Mouse (Mus musculus): ENCODE measurements at regions not wholly inside any gene's neighbourhood (a gene's known extent, or its start where the extent isn't known, plus 50 kb on each side); places are given as distances from the start of the nearest gene placed in this dataset.

DNA sequence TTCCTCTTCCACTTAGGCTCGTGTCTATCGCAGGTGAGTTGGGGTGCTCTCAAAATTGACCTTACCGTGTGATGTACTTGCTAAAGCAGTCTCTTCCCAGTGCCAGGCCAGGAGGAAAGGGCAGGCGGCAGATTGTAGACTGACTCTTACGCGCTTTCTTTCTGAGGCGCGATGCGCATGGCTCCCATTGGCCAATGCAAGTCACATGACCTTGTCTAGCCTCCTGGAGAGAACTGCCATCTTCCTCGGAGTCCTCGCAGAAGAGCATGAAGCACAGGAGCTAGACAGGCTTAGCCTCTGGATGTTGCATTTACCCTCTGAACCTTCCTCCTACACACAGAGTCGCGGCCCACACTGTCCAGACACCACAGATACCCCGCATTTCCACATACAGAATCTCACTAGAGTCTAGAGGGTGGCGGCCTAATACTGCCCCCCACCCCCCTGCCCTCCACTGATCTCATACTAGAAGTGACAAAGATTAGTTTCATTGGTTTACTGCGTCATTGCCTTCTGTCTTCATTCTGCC, 132.9 kb upstream of the Mphosph6 start:
- no peak for ATAC-seq
- H3K4me1 ChIP-seq (ENCODE audit: control insufficient read depth, insufficient read depth, low read length): no peaks in the 10 kb centered on the region
- H3K36me3 ChIP-seq (ENCODE audit: control insufficient read depth, insufficient read depth, low read length): no peaks in the 10 kb centered on the region
- no peak overlapping the region for H3K27ac ChIP-seq (ENCODE audit: low read length)
- H3K4me2 ChIP-seq (ENCODE audit: low read depth, low read length): no peak overlapping the region
- H3K27me3 ChIP-seq (replicated peaks; ENCODE audit: control insufficient read depth, insufficient read depth, low read length): no peaks in the 10 kb centered on the region
- no peak overlapping the region for H3K9ac ChIP-seq (ENCODE audit: low read depth, low read length)
- H3K9me3 ChIP-seq (ENCODE audit: control insufficient read depth, low read length): no peaks in the 10 kb centered on the region
- H3K4me3 ChIP-seq (ENCODE audit: low read length): no peak overlapping the region
- 93% methylated on average over 16 of the region's 16 CpGs for WGBS

DNA sequence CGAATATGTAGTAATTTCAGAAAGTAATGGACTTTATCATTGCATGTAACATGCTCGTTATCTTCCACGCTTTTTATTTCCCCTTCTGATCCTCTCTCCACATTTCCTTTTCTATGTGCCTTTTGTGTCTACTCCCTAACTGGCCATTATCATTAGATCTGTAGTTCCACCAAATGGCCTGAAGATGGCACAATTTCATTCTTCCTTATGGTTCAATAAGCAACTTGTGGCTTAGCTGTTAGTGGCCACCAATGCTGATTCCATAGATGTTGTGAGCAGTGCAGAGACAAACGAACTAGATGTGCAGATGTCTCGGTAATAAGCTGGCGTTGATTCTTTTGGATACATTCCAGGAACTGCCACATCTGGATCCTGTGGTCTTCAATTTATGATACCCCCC, 128.9 kb upstream of the Mphosph6 start:
- 60% methylated on average over 6 of the region's 6 CpGs for WGBS
- H3K27ac ChIP-seq (ENCODE audit: low read length): no peak overlapping the region
- no peak overlapping the region for H3K9ac ChIP-seq (ENCODE audit: low read depth, low read length)
- no peaks in the 10 kb centered on the region for H3K27me3 ChIP-seq (replicated peaks; ENCODE audit: control insufficient read depth, insufficient read depth, low read length)
- no peaks in the 10 kb centered on the region for H3K36me3 ChIP-seq (ENCODE audit: control insufficient read depth, insufficient read depth, low read length)
- H3K4me2 ChIP-seq (ENCODE audit: low read depth, low read length): no peak overlapping the region
- H3K4me3 ChIP-seq (ENCODE audit: low read length): no peak overlapping the region
- H3K4me1 ChIP-seq (ENCODE audit: control insufficient read depth, insufficient read depth, low read length): no peaks in the 10 kb centered on the region
- ATAC-seq: no peak
- H3K9me3 ChIP-seq (ENCODE audit: control insufficient read depth, low read length): no peaks in the 10 kb centered on the region

DNA sequence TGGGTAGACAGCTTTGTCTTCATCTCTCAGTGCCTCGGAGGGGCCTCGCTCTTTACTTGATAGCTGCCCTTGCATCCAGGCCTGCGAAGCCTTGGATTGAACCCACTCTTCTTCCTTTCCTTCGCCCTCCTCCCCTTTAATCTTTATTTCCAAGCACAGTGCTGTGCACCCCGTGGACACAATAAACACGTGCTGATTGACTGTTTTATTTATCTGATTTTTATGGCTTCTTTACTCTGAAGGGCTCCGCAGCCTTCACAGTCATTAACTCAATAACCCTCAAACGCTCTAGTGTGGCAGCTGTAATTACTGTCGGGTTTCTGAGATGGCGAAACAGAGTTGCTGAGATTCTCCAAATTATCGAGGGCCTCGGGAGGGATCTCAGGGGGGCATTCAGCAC, 127.9 kb upstream of the Mphosph6 start:
- no peaks in the 10 kb centered on the region for H3K4me1 ChIP-seq (ENCODE audit: control insufficient read depth, insufficient read depth, low read length)
- no peak overlapping the region for H3K4me2 ChIP-seq (ENCODE audit: low read depth, low read length)
- no peak overlapping the region for H3K9ac ChIP-seq (ENCODE audit: low read depth, low read length)
- H3K27me3 ChIP-seq (replicated peaks; ENCODE audit: control insufficient read depth, insufficient read depth, low read length): no peaks in the 10 kb centered on the region
- no peak overlapping the region for H3K4me3 ChIP-seq (ENCODE audit: low read length)
- ATAC-seq: no peak
- H3K9me3 ChIP-seq (ENCODE audit: control insufficient read depth, low read length): no peaks in the 10 kb centered on the region
- 40% methylated on average over 12 of the region's 12 CpGs for WGBS
- no peak overlapping the region for H3K27ac ChIP-seq (ENCODE audit: low read length)
- no peaks in the 10 kb centered on the region for H3K36me3 ChIP-seq (ENCODE audit: control insufficient read depth, insufficient read depth, low read length)

GRCm38 (mm10) chr8:117923296-117923695, 121.6 kb upstream of the Mphosph6 start:
- no peak overlapping the region for H3K4me3 ChIP-seq (ENCODE audit: low read length)
- H3K27ac ChIP-seq (ENCODE audit: low read length): no peak overlapping the region
- no peak overlapping the region for H3K9ac ChIP-seq (ENCODE audit: low read depth, low read length)
- ATAC-seq: no peak
- no peaks in the 10 kb centered on the region for H3K36me3 ChIP-seq (ENCODE audit: control insufficient read depth, insufficient read depth, low read length)
- WGBS: 73% methylated on average over 6 of the region's 6 CpGs
- no peak overlapping the region for H3K4me2 ChIP-seq (ENCODE audit: low read depth, low read length)
- H3K27me3 ChIP-seq (replicated peaks; ENCODE audit: control insufficient read depth, insufficient read depth, low read length): no peaks in the 10 kb centered on the region
- no peaks in the 10 kb centered on the region for H3K9me3 ChIP-seq (ENCODE audit: control insufficient read depth, low read length)
- H3K4me1 ChIP-seq (ENCODE audit: control insufficient read depth, insufficient read depth, low read length): no peaks in the 10 kb centered on the region

- no peaks in the 10 kb centered on the region for H3K36me3 ChIP-seq (ENCODE audit: control insufficient read depth, insufficient read depth, low read length)
- H3K9ac ChIP-seq (ENCODE audit: low read depth, low read length): no peak overlapping the region
- H3K27ac ChIP-seq (ENCODE audit: low read length): no peak overlapping the region
- H3K4me3 ChIP-seq (ENCODE audit: low read length): no peak overlapping the region
- 46% methylated on average over 8 of the region's 8 CpGs for WGBS
- H3K4me1 ChIP-seq (ENCODE audit: control insufficient read depth, insufficient read depth, low read length): 0 out of 2 replicates have a peak, but pooled peaks cover 3% of the 10 kb centered on the region
- no peaks in the 10 kb centered on the region for H3K9me3 ChIP-seq (ENCODE audit: control insufficient read depth, low read length)
- no peak overlapping the region for H3K4me2 ChIP-seq (ENCODE audit: low read depth, low read length)
- no peaks in the 10 kb centered on the region for H3K27me3 ChIP-seq (replicated peaks; ENCODE audit: control insufficient read depth, insufficient read depth, low read length)
- no peak for ATAC-seq
Measured at GRCm38 (mm10) chr8:117903052-117903451, 101.3 kb upstream of the Mphosph6 start.

GRCm38 (mm10) chr8:117899892-117900291, 98.1 kb upstream of the Mphosph6 start:
- peak; percentile 94 for ATAC-seq
- no peak overlapping the region for H3K9ac ChIP-seq (ENCODE audit: low read depth, low read length)
- H3K27me3 ChIP-seq (replicated peaks; ENCODE audit: control insufficient read depth, insufficient read depth, low read length): no peaks in the 10 kb centered on the region
- H3K4me2 ChIP-seq (ENCODE audit: low read depth, low read length): no peak overlapping the region
- H3K27ac ChIP-seq (ENCODE audit: low read length): no peak overlapping the region
- no peaks in the 10 kb centered on the region for H3K9me3 ChIP-seq (ENCODE audit: control insufficient read depth, low read length)
- 0 out of 2 replicates have a peak, but pooled peaks cover 3% of the 10 kb centered on the region for H3K4me1 ChIP-seq (ENCODE audit: control insufficient read depth, insufficient read depth, low read length)
- H3K4me3 ChIP-seq (ENCODE audit: low read length): no peak overlapping the region
- H3K36me3 ChIP-seq (ENCODE audit: control insufficient read depth, insufficient read depth, low read length): no peaks in the 10 kb centered on the region

DNA sequence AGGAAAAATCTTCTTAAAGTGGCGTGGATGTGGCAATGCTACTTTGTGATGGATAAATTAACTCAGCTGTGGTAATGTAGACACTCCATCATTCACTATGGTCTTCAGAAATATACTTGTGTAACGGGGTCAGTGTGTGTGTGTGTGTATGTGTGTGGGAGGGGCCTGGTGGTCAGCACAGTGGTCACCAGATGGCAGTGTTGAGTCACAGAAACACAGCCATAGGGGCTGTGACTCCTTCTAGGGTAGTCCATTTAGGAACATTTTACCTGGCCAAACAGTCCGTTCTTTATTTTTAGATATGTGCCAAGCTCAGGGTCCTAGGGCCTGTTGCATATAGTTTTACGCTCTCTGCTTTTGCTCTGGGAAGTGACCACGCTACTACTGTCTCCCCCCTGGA, 96.3 kb upstream of the Mphosph6 start:
- H3K27me3 ChIP-seq (replicated peaks; ENCODE audit: control insufficient read depth, insufficient read depth, low read length): no peaks in the 10 kb centered on the region
- peak; percentile 41; the same call in 1 of the 2 replicates for ATAC-seq
- H3K4me2 ChIP-seq (ENCODE audit: low read depth, low read length): no peak overlapping the region
- WGBS: 73% methylated on average over 5 of the region's 5 CpGs
- 0 out of 2 replicates have a peak, but pooled peaks cover 3% of the 10 kb centered on the region for H3K4me1 ChIP-seq (ENCODE audit: control insufficient read depth, insufficient read depth, low read length)
- H3K9me3 ChIP-seq (ENCODE audit: control insufficient read depth, low read length): no peaks in the 10 kb centered on the region
- no peaks in the 10 kb centered on the region for H3K36me3 ChIP-seq (ENCODE audit: control insufficient read depth, insufficient read depth, low read length)
- H3K27ac ChIP-seq (ENCODE audit: low read length): no peak overlapping the region
- no peak overlapping the region for H3K4me3 ChIP-seq (ENCODE audit: low read length)
- no peak overlapping the region for H3K9ac ChIP-seq (ENCODE audit: low read depth, low read length)

DNA sequence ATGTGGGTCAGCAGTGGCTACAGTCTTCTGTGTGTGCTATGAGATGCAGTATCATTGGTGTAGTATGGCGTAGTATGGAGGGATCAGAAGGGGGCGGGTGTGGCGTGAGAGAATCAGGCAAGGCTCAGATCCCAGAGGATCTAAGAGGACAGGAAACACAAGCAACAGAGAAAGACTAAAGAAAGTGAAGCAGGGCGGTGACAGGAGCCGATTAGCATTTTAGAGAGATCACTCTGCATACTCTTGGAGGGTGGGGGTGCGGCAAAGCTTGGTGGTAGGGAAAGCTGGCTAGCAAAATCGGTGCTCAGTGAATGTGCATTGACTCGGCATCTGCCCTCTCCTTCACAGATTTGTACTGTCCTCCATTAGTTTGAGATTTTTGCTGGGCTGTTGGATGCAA, 93.1 kb upstream of the Mphosph6 start:
- Histone ChIP-seq H3K4me2 (ENCODE audit: low read depth, low read length) (no peak overlapping the region), H3K27ac (ENCODE audit: low read length) (no peak overlapping the region), H3K9ac (ENCODE audit: low read depth, low read length) (no peak overlapping the region), H3K27me3 (replicated peaks; ENCODE audit: control insufficient read depth, insufficient read depth, low read length) (no peaks in the 10 kb centered on the region), H3K9me3 (ENCODE audit: control insufficient read depth, low read length) (no peaks in the 10 kb centered on the region), H3K36me3 (ENCODE audit: control insufficient read depth, insufficient read depth, low read length) (no peaks in the 10 kb centered on the region), H3K4me3 (ENCODE audit: low read length) (no peak overlapping the region), H3K4me1 (ENCODE audit: control insufficient read depth, insufficient read depth, low read length) (0 out of 2 replicates have a peak, but pooled peaks cover 3% of the 10 kb centered on the region)
- WGBS: 54% methylated on average over 8 of the region's 8 CpGs
- no peak for ATAC-seq

GRCm38 (mm10) chr8:117890211-117890610, 88.5 kb upstream of the Mphosph6 start:
- no peaks in the 10 kb centered on the region for H3K27me3 ChIP-seq (replicated peaks; ENCODE audit: control insufficient read depth, insufficient read depth, low read length)
- 79% methylated on average over 3 of the region's 3 CpGs for WGBS
- H3K9me3 ChIP-seq (ENCODE audit: control insufficient read depth, low read length): no peaks in the 10 kb centered on the region
- H3K4me1 ChIP-seq (ENCODE audit: control insufficient read depth, insufficient read depth, low read length): no peaks in the 10 kb centered on the region
- no peak overlapping the region for H3K9ac ChIP-seq (ENCODE audit: low read depth, low read length)
- no peak for ATAC-seq
- H3K36me3 ChIP-seq (ENCODE audit: control insufficient read depth, insufficient read depth, low read length): no peaks in the 10 kb centered on the region
- no peak overlapping the region for H3K27ac ChIP-seq (ENCODE audit: low read length)
- H3K4me2 ChIP-seq (ENCODE audit: low read depth, low read length): no peak overlapping the region
- no peak overlapping the region for H3K4me3 ChIP-seq (ENCODE audit: low read length)

DNA sequence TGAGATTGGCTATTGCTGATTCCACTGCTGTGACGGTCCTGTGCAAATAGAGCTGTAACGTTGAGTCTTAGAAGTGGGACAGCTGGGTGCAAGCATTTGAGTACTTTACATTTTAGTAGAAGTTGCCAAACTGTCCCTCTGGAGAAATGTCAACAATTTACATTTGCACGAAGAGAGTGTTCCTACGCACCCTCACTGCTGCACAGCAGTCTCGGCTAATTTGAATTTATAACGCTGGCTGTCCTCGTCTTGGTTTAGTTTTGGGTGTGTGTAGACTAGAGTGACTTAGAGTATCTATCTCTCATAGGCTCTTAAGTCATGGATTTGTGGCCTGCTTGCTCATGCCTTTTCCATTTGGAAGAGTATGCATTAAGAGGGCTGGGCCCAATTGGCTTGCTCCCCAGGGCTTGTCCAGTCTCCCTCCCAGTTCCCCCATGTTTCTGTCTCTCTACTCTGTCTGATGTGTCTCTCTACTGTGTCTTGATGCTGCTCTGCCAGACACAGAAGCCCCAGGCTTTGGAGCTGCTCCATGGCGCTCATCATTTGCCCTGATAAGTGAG, 79.8 kb upstream of the Mphosph6 start:
- Histone ChIP-seq H3K4me1 (ENCODE audit: control insufficient read depth, insufficient read depth, low read length) (peaks cover 4% of the 10 kb centered on the region; the same call in 1 of the 2 replicates), H3K4me3 (ENCODE audit: low read length) (no peak overlapping the region), H3K36me3 (ENCODE audit: control insufficient read depth, insufficient read depth, low read length) (no peaks in the 10 kb centered on the region), H3K27me3 (replicated peaks; ENCODE audit: control insufficient read depth, insufficient read depth, low read length) (no peaks in the 10 kb centered on the region), H3K9me3 (ENCODE audit: control insufficient read depth, low read length) (no peaks in the 10 kb centered on the region), H3K27ac (ENCODE audit: low read length) (peak overlapping the region; percentile 37), H3K4me2 (ENCODE audit: low read depth, low read length) (no peak overlapping the region), H3K9ac (ENCODE audit: low read depth, low read length) (no peak overlapping the region)
- WGBS: 52% methylated on average over 8 of the region's 8 CpGs
- peak; percentile 89 for ATAC-seq

Data from intestine, embryonic 16.5 days (tissue).